8 mouse cellular contexts compared by ENCODE assay signal in the genomic region with DNA sequence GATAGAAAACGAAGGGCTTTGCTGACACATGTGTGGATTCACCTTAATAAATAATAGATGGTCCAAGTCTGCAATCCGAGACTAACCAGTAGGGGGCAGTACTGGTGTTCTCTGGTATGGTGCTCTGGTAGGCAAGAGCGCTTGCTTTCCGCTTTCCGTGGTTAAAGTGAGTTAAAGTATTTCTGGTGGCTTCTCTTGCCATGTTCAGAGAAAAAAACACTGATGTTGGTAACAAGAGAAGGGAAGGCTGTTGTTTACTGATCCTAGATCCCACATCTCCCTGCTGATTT.
DNase-seq lines count a peak whose midpoint lies in the region; ATAC-seq lines count a peak whose summit lies in the region.

No protein-coding gene starts in this region.

- H3K27me3 ChIP-seq in kidney, embryonic 14.5 days (ENCODE audit: control insufficient read depth, insufficient read depth, low read length): no peaks in the 10 kb centered on the region

- no peaks in the 10 kb centered on the region for H3K36me3 ChIP-seq in kidney, embryonic 14.5 days (ENCODE audit: control insufficient read depth, insufficient read depth, low read length)

- H3K27ac ChIP-seq in kidney, embryonic 14.5 days (ENCODE audit: low read depth, low read length): no peak overlapping the region

- ATAC-seq in kidney, embryonic 14.5 days (ENCODE audit: low FRiP score, low TSS enrichment): no peak

- no peak overlapping the region for H3K4me3 ChIP-seq in kidney, embryonic 14.5 days (ENCODE audit: low read length)

- H3K9ac ChIP-seq in kidney, embryonic 14.5 days (ENCODE audit: low read depth, low read length): no peak overlapping the region

- WGBS in kidney, embryonic 14.5 days: 72% methylated on average over 5 of the region's 5 CpGs

- no peak overlapping the region for H3K4me2 ChIP-seq in kidney, embryonic 14.5 days (replicated peaks; ENCODE audit: low read depth, low read length)

- no peaks in the 10 kb centered on the region for H3K4me1 ChIP-seq in kidney, embryonic 14.5 days (ENCODE audit: control insufficient read depth, insufficient read depth, low read length)

- no peaks in the 10 kb centered on the region for H3K9me3 ChIP-seq in kidney, embryonic 14.5 days (ENCODE audit: control insufficient read depth, low read length)

- peak; percentile 7 for DNase-seq in kidney, adult 11 months
- DNase-seq in right cerebral cortex, postnatal 14 days: peak; percentile 13
- DNase-seq in right cerebral cortex, postnatal 36 days (ENCODE audit: low spot score in 2 of 2): no peak
- DNase-seq in forelimb bud, embryonic 11.5 days (ENCODE audit: low read depth, low spot score): peak; percentile 56
- peak; percentile 13 for DNase-seq in yolk sac, embryonic 10.5 days (ENCODE audit: low spot score)
- DNase-seq in urinary bladder, adult 2 months (ENCODE audit: low spot score): no peak
- no peak for DNase-seq in cerebellum, adult 9-10 months

Comparison
In these comparisons a context has a peak if more than half of its experiments do, and no peak if none do; other contexts are left out.
1. DNase-seq: peak in kidney, adult 11 months (single experiment), right cerebral cortex, postnatal 14 days (single experiment), forelimb bud, embryonic 11.5 days (single experiment) and yolk sac, embryonic 10.5 days (single experiment); none in right cerebral cortex, postnatal 36 days (0 of 2), urinary bladder, adult 2 months (single experiment) and cerebellum, adult 9-10 months (single experiment).